8 mouse cellular contexts compared by ENCODE assay signal in the genomic region with DNA sequence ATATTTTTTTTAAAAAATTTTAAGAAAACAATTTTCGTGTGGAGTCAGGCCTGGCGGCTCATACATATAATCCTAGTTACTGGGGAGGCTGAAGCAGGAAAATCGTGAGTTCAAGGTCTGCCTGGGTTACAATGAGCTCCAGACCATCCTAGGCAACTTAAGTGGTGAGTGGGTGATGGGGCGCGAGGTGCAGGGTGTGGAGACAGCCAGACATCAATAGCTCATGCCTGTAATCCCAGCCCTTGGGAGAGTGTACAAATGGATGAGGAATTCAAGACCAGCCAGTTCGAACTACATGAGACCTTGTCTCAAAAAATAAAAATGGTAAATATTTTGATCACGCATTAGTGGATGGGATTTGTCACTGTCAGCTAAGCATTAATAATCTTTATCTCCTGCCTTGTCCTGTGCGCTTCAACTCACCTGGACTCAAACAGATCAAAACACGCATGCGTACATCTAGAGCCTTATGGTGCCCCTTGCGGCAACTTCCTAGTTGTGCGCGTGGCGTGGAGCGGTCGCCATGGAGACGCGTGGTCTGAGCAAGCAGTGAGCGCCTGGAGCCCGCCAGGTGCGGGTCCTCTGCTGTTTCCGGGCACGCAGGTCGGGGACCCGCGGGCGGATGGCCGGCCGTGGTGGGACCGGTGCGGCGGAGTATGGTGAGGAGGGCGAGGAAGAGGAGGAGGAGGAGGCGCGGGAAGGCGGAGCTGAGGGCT. TPM values are rescaled to one million over a fixed set of nuclear protein-coding genes. Genes with fewer than 3 reads are reported as not detected.
DNase-seq lines count a peak whose midpoint lies in the region; ATAC-seq lines count a peak whose summit lies in the region.

1700016K19Rik (plus strand) TSS at position 473 of the 716 bp plus-strand sequence.

- peaks cover 45% of the 10 kb centered on the region for H3K27me3 ChIP-seq in forebrain, embryonic 10.5 days (ENCODE audit: poor library complexity, severe bottlenecking)
- H3K27me3 ChIP-seq in heart, embryonic 15.5 days: peaks cover 11% of the 10 kb centered on the region; the same call in 1 of the 2 replicates
- H3K27me3 ChIP-seq in liver, embryonic 12.5 days (replicated peaks): peaks cover 36% of the 10 kb centered on the region
- H3K27me3 ChIP-seq in stomach, embryonic 15.5 days (replicated peaks): no peaks in the 10 kb centered on the region

- 14% methylated on average over 33 of the region's 36 CpGs for WGBS in forebrain, embryonic 10.5 days
- WGBS in heart, embryonic 15.5 days: 12% methylated on average over 35 of the region's 36 CpGs
- 10% methylated on average over 35 of the region's 36 CpGs for WGBS in liver, embryonic 12.5 days (ENCODE audit: insufficient replicate concordance)
- WGBS in stomach, embryonic 15.5 days: 10% methylated on average over 34 of the region's 36 CpGs

- peak within 1 kb of the TSS; percentile 89 for H3K4me2 ChIP-seq in heart, embryonic 15.5 days
- H3K4me2 ChIP-seq in liver, embryonic 12.5 days: peak within 1 kb of the TSS; percentile 72
- H3K4me2 ChIP-seq in stomach, embryonic 15.5 days: peak within 1 kb of the TSS; percentile 79

- peak within 1 kb of the TSS; percentile 62 for H3K4me3 ChIP-seq in brown adipose tissue, adult 24 weeks (ENCODE audit: insufficient read depth, low read depth, low read length)
- peak within 1 kb of the TSS; percentile 73 for H3K4me3 ChIP-seq in forebrain, embryonic 10.5 days
- H3K4me3 ChIP-seq in heart, embryonic 15.5 days: peak within 1 kb of the TSS; percentile 61
- peak within 1 kb of the TSS; percentile 60 for H3K4me3 ChIP-seq in liver, embryonic 12.5 days
- peak within 1 kb of the TSS; percentile 56 for H3K4me3 ChIP-seq in stomach, embryonic 15.5 days (replicated peaks)

- no peaks in the 10 kb centered on the region for H3K36me3 ChIP-seq in forebrain, embryonic 10.5 days (replicated peaks)
- no peaks in the 10 kb centered on the region for H3K36me3 ChIP-seq in heart, embryonic 15.5 days
- no peaks in the 10 kb centered on the region for H3K36me3 ChIP-seq in liver, embryonic 12.5 days
- no peaks in the 10 kb centered on the region for H3K36me3 ChIP-seq in stomach, embryonic 15.5 days

- H3K9ac ChIP-seq in heart, embryonic 15.5 days: peak within 1 kb of the TSS; percentile 42; the same call in 1 of the 2 replicates
- peak within 1 kb of the TSS; percentile 44 for H3K9ac ChIP-seq in liver, embryonic 12.5 days
- peak within 1 kb of the TSS; percentile 17; the same call in 1 of the 2 replicates for H3K9ac ChIP-seq in stomach, embryonic 15.5 days

- H3K27ac ChIP-seq in brown adipose tissue, adult 24 weeks (replicated peaks; ENCODE audit: low read depth, low read length): no peak within 1 kb of the TSS
- peak within 1 kb of the TSS; percentile 60; the same call in 1 of the 2 replicates for H3K27ac ChIP-seq in forebrain, embryonic 10.5 days
- no peak within 1 kb of the TSS for H3K27ac ChIP-seq in heart, embryonic 15.5 days
- H3K27ac ChIP-seq in liver, embryonic 12.5 days: no peak within 1 kb of the TSS
- H3K27ac ChIP-seq in stomach, embryonic 15.5 days: no peak within 1 kb of the TSS

- peak; percentile 58; the same call in 1 of the 2 replicates for ATAC-seq in heart, embryonic 15.5 days (replicated peaks; ENCODE audit: insufficient number of reproducible peaks, insufficient read depth, low FRiP score, low read depth)
- ATAC-seq in liver, embryonic 12.5 days: no peak
- ATAC-seq in stomach, embryonic 15.5 days (ENCODE audit: insufficient read depth, low FRiP score, low read depth): no peak; the same call in 1 of the 2 replicates

- peak; percentile 87 for DNase-seq in A20 (ENCODE audit: low read depth, low spot score)
- DNase-seq in forebrain, embryonic 10.5 days (ENCODE audit: extremely low spot score, low spot score): peak; percentile 77
- peak; percentile 89 for DNase-seq in kidney, postnatal 14 days
- DNase-seq in neural tube, embryonic 10.5 days (ENCODE audit: extremely low spot score, low spot score): peak; percentile 74

- H3K4me1 ChIP-seq in brown adipose tissue, adult 24 weeks (ENCODE audit: control insufficient read depth, insufficient read depth, insufficient read length, low read length): no peaks in the 10 kb centered on the region
- peaks cover 9% of the 10 kb centered on the region for H3K4me1 ChIP-seq in forebrain, embryonic 10.5 days
- H3K4me1 ChIP-seq in heart, embryonic 15.5 days (replicated peaks): peaks cover 6% of the 10 kb centered on the region
- H3K4me1 ChIP-seq in liver, embryonic 12.5 days: peaks cover 4% of the 10 kb centered on the region; the same call in 1 of the 2 replicates
- no peaks in the 10 kb centered on the region for H3K4me1 ChIP-seq in stomach, embryonic 15.5 days

- H3K9me3 ChIP-seq in forebrain, embryonic 10.5 days: no peaks in the 10 kb centered on the region
- no peaks in the 10 kb centered on the region for H3K9me3 ChIP-seq in heart, embryonic 15.5 days (replicated peaks)
- no peaks in the 10 kb centered on the region for H3K9me3 ChIP-seq in liver, embryonic 12.5 days (replicated peaks)
- H3K9me3 ChIP-seq in stomach, embryonic 15.5 days: no peaks in the 10 kb centered on the region

RNA-seq across cellular contexts. Expression of gene 1700016K19Rik, which starts in this region (rescaled TPM):
- not detected in 2 replicates for polyA plus RNA-seq in brown adipose tissue, adult 24 weeks (2012; ENCODE audit: insufficient read depth, insufficient read length, missing spikeins)
- polyA plus RNA-seq in forebrain, embryonic 10.5 days (2016; fragmentation: Nextera tagmentation; extraction: Ambion mirVana): 0.23 and 0.62 TPM in 2 replicates
- 0.18 and 0.56 TPM in 2 replicates for polyA plus RNA-seq in heart, embryonic 15.5 days (2015; fragmentation: Nextera tagmentation; extraction: Ambion mirVana)
- polyA plus RNA-seq in liver, embryonic 12.5 days (2016; fragmentation: Nextera tagmentation; extraction: Ambion mirVana): not detected in 2 replicates
- 3.0 and 3.7 TPM in 2 replicates for polyA plus RNA-seq in stomach, embryonic 15.5 days (2015; fragmentation: Nextera tagmentation; extraction: Ambion mirVana)

Comparison
In these comparisons a context has a peak if more than half of its experiments do, and no peak if none do; other contexts are left out.
1. Peak in DNase-seq, H3K4me3 ChIP-seq and H3K27ac ChIP-seq in forebrain, embryonic 10.5 days; RNA of the gene not detected or under 1 TPM.
2. Peak in ATAC-seq, H3K4me3 ChIP-seq, H3K9ac ChIP-seq and H3K4me2 ChIP-seq in heart, embryonic 15.5 days; RNA of the gene not detected or under 1 TPM.